Mouse (Mus musculus): ENCODE results near the gene Galnt7. TPM values are rescaled to one million over a fixed set of nuclear protein-coding genes. Genes with fewer than 3 reads are reported as not detected.

Gene Galnt7
- polyA plus RNA-seq, 1 experiment = not detected

DNA sequence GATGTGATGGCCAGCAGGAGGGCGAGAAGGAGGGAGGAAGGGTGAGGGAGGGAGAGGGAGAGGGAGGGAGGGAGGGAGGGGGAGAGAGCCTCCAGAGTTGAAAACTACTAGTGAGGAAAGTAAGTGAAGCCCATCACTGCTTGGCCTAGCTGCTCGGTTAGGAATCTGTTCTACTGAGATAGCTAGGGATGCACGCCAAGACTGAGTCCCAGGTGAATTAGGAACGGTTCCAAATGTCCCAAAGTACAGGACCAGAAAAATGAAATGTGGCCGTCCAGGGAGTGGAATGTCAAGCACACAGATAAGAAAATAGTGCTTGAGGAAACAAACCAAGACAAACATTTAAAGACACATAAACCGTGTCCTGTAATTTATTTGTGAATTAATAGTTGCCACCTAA lies 87.8 kb downstream of the Galnt7 start:
- TF ChIP-seq TAL1 (IDR thresholded peaks at IDR 0.05; ENCODE audit: low read length) (no peak), GATA1 (IDR thresholded peaks at IDR 0.05; ENCODE audit: low read length) (no peak)
- Histone ChIP-seq H3K36me3 (ENCODE audit: control insufficient read depth) (no peaks in the 10 kb centered on the region), H3K4me1 (ENCODE audit: control insufficient read depth) (no peaks in the 10 kb centered on the region), H3K4me3 (replicated peaks) (no peak overlapping the region), H3K9me3 (ENCODE audit: control insufficient read depth, low read length) (no peaks in the 10 kb centered on the region), H3K27me3 (ENCODE audit: control insufficient read depth) (no peaks in the 10 kb centered on the region)

DNA sequence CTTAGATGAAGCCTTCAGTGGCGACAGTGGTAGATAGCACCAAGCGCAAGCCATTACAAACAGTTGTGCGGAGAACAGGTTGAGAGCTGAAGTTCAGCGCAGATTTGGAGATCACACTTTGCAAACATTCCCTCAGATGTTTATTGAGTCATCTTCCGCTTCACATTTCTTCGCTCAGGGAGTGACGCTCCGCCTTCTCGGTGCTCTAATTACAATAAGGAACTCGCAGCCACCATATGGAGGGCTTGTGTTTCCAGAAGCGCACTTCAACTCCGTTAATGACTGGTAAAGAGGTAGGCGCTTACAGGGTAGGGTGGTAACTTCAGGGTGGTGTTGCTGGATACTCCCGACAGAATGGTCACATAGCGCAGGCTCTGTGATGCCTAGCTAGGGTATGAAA lies 89.1 kb downstream of the Galnt7 start:
- TF ChIP-seq GATA1 (IDR thresholded peaks at IDR 0.05; ENCODE audit: low read length) (no peak), TAL1 (IDR thresholded peaks at IDR 0.05; ENCODE audit: low read length) (no peak)
- Histone ChIP-seq H3K4me3 (replicated peaks) (no peak overlapping the region), H3K27me3 (ENCODE audit: control insufficient read depth) (no peaks in the 10 kb centered on the region), H3K36me3 (ENCODE audit: control insufficient read depth) (no peaks in the 10 kb centered on the region), H3K9me3 (ENCODE audit: control insufficient read depth, low read length) (no peaks in the 10 kb centered on the region), H3K4me1 (ENCODE audit: control insufficient read depth) (no peaks in the 10 kb centered on the region)

DNA sequence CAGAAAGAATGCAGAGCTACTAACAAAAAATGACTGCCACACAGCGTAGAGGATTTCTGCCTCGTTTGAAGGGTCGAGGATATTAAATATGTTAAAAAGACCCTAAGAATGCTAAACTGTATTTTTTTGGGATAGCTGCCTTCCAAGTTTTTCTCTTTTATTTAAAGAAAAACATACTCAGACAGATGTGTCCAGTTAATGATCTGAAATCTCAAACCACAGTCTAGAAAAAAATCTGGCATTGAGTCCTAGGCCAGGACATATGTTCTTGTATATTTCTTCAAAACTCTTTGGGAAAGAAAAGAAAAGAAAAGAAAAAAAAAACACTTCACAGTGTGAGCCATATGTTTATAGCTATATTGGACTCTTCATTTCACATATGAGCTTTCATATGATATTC lies 90.1 kb downstream of the Galnt7 start:
- no peaks in the 10 kb centered on the region for H3K36me3 ChIP-seq (ENCODE audit: control insufficient read depth)
- H3K27me3 ChIP-seq (ENCODE audit: control insufficient read depth) = no peaks in the 10 kb centered on the region
- TF ChIP-seq GATA1 (IDR thresholded peaks at IDR 0.05; ENCODE audit: low read length) = no peak
- TF ChIP-seq TAL1 (IDR thresholded peaks at IDR 0.05; ENCODE audit: low read length) = no peak
- H3K9me3 ChIP-seq (ENCODE audit: control insufficient read depth, low read length) = no peaks in the 10 kb centered on the region
- H3K4me3 ChIP-seq (replicated peaks) = no peak overlapping the region
- no peaks in the 10 kb centered on the region for H3K4me1 ChIP-seq (ENCODE audit: control insufficient read depth)

DNA sequence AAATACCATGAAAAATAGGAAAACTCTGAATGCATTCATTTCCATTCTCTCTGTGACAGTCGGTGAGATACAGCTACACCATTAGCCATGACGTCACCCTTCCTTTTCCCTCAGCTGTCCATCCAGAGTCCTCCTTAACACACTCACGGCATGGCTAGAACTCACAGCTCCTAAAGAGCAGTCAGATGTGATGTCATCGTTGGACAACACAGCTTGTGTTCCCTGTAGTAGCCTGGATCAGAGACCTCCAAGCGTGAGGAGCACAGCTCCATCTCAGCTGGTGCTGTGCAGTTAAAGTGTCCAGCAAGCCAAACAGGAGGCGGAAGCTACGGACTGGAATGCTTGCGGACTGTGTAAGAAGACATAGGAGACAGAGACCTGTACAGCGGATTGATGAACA lies 91.9 kb downstream of the Galnt7 start:
- H3K9me3 ChIP-seq (ENCODE audit: control insufficient read depth, low read length) = no peaks in the 10 kb centered on the region
- no peaks in the 10 kb centered on the region for H3K27me3 ChIP-seq (ENCODE audit: control insufficient read depth)
- H3K4me3 ChIP-seq (replicated peaks) = no peak overlapping the region
- no peak for TF ChIP-seq TAL1 (IDR thresholded peaks at IDR 0.05; ENCODE audit: low read length)
- TF ChIP-seq GATA1 (IDR thresholded peaks at IDR 0.05; ENCODE audit: low read length) = no peak
- H3K4me1 ChIP-seq (ENCODE audit: control insufficient read depth) = no peaks in the 10 kb centered on the region
- H3K36me3 ChIP-seq (ENCODE audit: control insufficient read depth) = no peaks in the 10 kb centered on the region

DNA sequence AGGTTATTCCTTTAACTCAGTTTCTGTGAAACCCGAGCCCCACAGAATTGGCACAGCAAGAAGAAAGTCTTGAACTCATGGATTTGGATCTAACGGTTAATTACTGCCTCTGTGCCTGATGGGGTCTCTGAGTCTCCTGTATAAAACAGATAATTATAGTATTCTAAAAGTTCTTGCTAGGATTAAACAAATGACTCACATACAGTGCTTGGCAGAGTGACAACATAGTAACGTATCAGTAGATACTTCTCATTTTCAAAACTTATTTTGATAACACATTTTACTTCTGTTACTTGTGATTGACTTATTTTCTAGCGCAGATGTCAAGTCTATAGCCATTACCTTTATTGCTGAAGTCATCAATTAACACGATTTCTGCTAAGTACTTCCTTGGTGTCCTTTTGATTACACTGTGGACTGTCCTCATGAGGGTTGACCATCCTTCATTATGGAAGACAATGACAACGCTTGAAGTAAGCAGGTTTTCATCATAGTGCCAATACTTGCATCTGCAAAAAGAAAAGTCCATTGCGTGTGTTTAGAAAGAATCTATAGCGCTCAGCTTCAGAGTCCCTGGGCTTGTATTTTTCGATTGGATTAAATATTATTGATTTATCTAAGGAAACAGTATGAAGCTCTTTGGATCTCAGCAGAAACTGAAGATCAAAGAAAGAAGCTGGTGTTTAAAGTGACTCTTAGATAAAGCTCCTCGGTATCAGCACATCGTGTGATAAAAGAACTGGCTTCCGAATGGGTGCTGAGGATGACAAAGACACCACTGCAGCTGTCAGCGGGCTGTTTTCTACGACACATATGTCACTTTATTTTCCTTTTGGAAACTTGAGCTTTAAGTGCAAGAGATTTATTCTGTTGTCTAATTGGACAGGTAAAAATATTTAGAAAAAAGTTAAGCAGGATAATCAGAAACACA lies 100.5 kb downstream of the Galnt7 start:
- H3K4me3 ChIP-seq (replicated peaks) = no peak overlapping the region
- H3K36me3 ChIP-seq (ENCODE audit: control insufficient read depth) = no peaks in the 10 kb centered on the region
- H3K4me1 ChIP-seq (ENCODE audit: control insufficient read depth) = no peaks in the 10 kb centered on the region
- no peaks in the 10 kb centered on the region for H3K9me3 ChIP-seq (ENCODE audit: control insufficient read depth, low read length)
- TF ChIP-seq TAL1 (IDR thresholded peaks at IDR 0.05; ENCODE audit: low read length) = no peak
- no peak for TF ChIP-seq GATA1 (IDR thresholded peaks at IDR 0.05; ENCODE audit: low read length)
- no peaks in the 10 kb centered on the region for H3K27me3 ChIP-seq (ENCODE audit: control insufficient read depth)

DNA sequence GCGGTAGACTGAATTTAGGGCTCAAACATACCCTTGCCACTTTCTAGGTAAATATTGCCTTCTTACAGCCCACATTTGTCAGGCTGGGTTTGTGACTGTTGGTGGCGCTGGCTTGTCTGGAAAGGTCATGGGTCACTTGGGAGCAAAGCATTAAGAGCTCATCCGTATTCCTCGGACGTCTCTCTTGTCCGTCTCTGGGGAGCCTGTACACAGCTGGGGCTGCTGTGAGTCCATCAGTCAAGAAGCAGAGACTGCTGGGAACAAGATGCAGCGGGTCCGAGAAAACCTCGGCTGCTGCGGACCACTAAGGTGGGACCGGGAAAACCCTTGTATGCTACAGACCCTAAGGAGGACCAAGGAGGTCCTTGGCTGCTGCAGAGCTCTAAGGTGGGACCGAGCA lies 105.3 kb downstream of the Galnt7 start:
- TF ChIP-seq GATA1 (IDR thresholded peaks at IDR 0.05; ENCODE audit: low read length) (no peak), TAL1 (IDR thresholded peaks at IDR 0.05; ENCODE audit: low read length) (no peak)
- no peaks in the 10 kb centered on the region for H3K27me3 ChIP-seq (ENCODE audit: control insufficient read depth)
- no peaks in the 10 kb centered on the region for H3K36me3 ChIP-seq (ENCODE audit: control insufficient read depth)
- H3K4me1 ChIP-seq (ENCODE audit: control insufficient read depth) = no peaks in the 10 kb centered on the region
- no peaks in the 10 kb centered on the region for H3K9me3 ChIP-seq (ENCODE audit: control insufficient read depth, low read length)
- no peak overlapping the region for H3K4me3 ChIP-seq (replicated peaks)

DNA sequence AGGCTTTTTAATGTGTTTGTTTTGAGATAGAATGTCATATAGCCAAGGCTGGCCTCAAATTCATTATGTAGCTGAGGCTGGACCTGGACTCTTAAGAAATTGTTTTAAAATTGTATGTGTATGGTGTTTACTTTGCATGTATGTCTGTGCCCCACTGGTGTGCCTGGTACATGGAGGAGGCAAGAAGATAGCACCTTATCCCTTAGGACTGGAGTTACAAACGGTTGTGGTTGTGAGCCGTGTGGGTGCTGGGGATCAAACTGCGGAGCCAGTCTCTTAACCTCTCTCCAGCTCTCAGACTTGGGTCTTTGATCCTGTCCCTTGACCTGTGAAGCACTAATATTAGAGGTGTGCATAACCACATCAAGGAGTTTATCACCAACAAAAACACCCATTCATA lies 106.0 kb downstream of the Galnt7 start:
- no peaks in the 10 kb centered on the region for H3K9me3 ChIP-seq (ENCODE audit: control insufficient read depth, low read length)
- H3K27me3 ChIP-seq (ENCODE audit: control insufficient read depth) = no peaks in the 10 kb centered on the region
- no peak for TF ChIP-seq GATA1 (IDR thresholded peaks at IDR 0.05; ENCODE audit: low read length)
- TF ChIP-seq TAL1 (IDR thresholded peaks at IDR 0.05; ENCODE audit: low read length) = no peak
- no peaks in the 10 kb centered on the region for H3K36me3 ChIP-seq (ENCODE audit: control insufficient read depth)
- no peaks in the 10 kb centered on the region for H3K4me1 ChIP-seq (ENCODE audit: control insufficient read depth)
- no peak overlapping the region for H3K4me3 ChIP-seq (replicated peaks)

DNA sequence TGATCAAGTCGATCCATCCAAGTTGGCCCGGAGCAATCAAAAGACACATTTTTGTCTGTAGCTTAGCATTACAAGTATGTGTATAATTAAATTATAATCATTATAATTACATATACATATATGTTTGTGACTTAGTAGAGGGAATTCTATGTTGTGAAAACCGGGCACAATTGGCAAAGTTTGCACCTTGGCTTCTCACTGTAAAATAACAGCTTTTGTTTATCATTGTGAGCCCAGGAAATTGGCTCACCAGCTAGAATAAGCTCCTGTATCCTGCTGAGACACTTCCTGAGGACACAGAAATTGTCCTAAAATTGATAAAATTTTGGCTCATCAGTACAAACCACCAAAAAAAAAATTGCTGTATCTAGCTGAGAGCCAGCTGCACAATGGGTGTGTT lies 106.4 kb downstream of the Galnt7 start:
- TF ChIP-seq GATA1 (IDR thresholded peaks at IDR 0.05; ENCODE audit: low read length) (no peak), TAL1 (IDR thresholded peaks at IDR 0.05; ENCODE audit: low read length) (no peak)

DNA sequence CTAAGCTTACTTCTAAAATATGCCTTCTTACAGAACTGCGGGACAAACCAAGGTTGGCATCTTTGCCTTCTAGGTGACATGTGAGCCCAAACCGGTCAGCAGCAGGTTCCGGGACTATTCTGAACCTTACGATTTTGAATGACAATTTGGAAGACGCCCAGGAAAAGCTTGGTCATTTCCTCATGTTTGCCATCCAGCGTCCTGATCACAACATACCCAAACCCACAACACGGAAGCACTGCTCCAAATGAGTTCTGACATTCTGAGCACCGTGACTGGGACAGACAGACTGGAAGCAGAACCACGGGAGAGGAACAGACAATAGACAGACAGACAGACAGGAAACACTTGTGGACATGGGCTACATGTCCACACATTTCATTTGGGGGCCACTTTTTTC lies 111.4 kb downstream of the Galnt7 start:
- Histone ChIP-seq H3K9me3 (ENCODE audit: control insufficient read depth, low read length) (no peaks in the 10 kb centered on the region), H3K4me3 (replicated peaks) (no peak overlapping the region), H3K36me3 (ENCODE audit: control insufficient read depth) (no peaks in the 10 kb centered on the region; the same call in 1 of the 2 replicates), H3K27me3 (ENCODE audit: control insufficient read depth) (no peaks in the 10 kb centered on the region), H3K4me1 (ENCODE audit: control insufficient read depth) (no peaks in the 10 kb centered on the region)
- TF ChIP-seq GATA1 (IDR thresholded peaks at IDR 0.05; ENCODE audit: low read length) (no peak), TAL1 (IDR thresholded peaks at IDR 0.05; ENCODE audit: low read length) (no peak)

More for the DNA sequence above, 106.4 kb downstream of the Galnt7 start:
- Histone ChIP-seq H3K4me1 (ENCODE audit: control insufficient read depth) (no peaks in the 10 kb centered on the region), H3K4me3 (replicated peaks) (no peak overlapping the region), H3K9me3 (ENCODE audit: control insufficient read depth, low read length) (no peaks in the 10 kb centered on the region), H3K36me3 (ENCODE audit: control insufficient read depth) (no peaks in the 10 kb centered on the region), H3K27me3 (ENCODE audit: control insufficient read depth) (no peaks in the 10 kb centered on the region)

All from erythroblast, embryonic 14.5 days (primary cell).